Comparison of ENCODE assay signal across 15 mouse cellular contexts in the genomic region with DNA sequence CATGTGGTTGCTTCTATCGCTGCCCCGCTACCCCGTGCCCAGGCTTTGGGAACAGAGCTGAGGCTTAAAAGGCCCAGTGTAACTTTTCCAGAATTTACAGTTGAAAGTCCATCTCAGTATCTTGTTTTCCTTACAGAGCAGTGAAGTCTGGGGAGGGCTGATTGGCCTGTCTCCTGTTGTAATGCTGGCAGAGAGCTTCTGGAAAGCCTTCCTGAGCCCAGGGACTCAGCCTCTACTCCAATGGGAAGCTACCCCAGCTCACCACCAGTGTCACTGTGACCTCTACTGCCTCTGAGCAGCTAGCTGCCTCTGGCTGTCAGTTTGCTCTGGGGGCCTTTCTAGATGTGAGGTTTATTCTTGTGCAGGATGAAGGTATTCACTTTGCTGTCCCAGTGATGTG.
A peak's percentile ranks its signal among the peaks of the same experiment; 100 is the strongest.
DNase-seq lines count a peak whose midpoint lies in the region.
"Had no signal": no experiment of that assay in that cellular context is flagged by ENCODE, and none has a peak within 500 bp of the region (broad histone marks: within the 10 kb centered on the region; RNA-seq: fewer than 3 reads in every experiment).

No protein-coding gene starts in this region.

- intact Hi-C loops in left cerebral cortex, postnatal 14 days (cut with DNase I): no loop called here

- peak; percentile 14 for DNase-seq in adrenal gland, adult 2 months
- no peak for DNase-seq in adrenal gland, postnatal 36 days
- DNase-seq in gastrocnemius, postnatal 25 days: peak; percentile 26
- no peak for DNase-seq in gastrocnemius, postnatal 10 days
- peak; percentile 26 for DNase-seq in ovary, postnatal 36 days (ENCODE audit: low spot score)
- DNase-seq in ovary, adult 18-20 months (ENCODE audit: low spot score): no peak
- DNase-seq in left cerebral cortex, postnatal 14 days (ENCODE audit: low spot score in 2 of 2): no peak
- DNase-seq: adrenal gland, postnatal 14 days; B cell, adult 2 months; cerebellum, adult 2 months; cerebellum, postnatal 10 days; forebrain, postnatal 0 days; heart, adult 18-20 months; heart, postnatal 10 days; kidney, adult 2 months had no signal

Comparison
In these comparisons a context has a peak if more than half of its experiments do, and no peak if none do; other contexts are left out.
1. DNase-seq: peak in adrenal gland, adult 2 months (single experiment), gastrocnemius, postnatal 25 days (single experiment) and ovary, postnatal 36 days (single experiment); none in adrenal gland, postnatal 36 days (0 of 2), gastrocnemius, postnatal 10 days (single experiment), ovary, adult 18-20 months (single experiment) and left cerebral cortex, postnatal 14 days (0 of 2).